Mouse (Mus musculus) spleen, adult 12 weeks (tissue): ENCODE results near the gene Gm42669.

Experiments
- DNase-seq: peaks from one replicate; pipeline ENCODE4 v3.0.0; 2022; ENCODE audit warnings: low spot score

Gm42669 gene

DNA sequence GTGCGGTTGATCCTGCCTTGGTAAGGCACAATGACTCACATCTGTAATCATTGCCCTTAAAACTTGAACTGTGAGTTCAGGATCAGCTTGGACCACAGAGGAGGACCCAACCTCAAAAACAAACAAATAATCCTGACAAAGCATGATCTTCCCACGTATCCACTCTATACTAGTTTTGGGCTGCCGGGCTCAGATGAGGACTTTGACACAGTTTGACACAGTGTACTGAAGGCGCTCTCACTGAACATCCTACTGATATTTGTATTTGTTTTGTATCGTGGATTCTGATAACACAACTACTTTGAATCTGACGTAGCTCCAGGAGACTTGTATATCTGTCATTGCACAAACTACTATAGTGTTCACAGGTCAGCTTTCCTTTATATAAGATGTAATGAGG is 14.0 kb downstream of the Gm42669 start:
- no peak for DNase-seq

DNA sequence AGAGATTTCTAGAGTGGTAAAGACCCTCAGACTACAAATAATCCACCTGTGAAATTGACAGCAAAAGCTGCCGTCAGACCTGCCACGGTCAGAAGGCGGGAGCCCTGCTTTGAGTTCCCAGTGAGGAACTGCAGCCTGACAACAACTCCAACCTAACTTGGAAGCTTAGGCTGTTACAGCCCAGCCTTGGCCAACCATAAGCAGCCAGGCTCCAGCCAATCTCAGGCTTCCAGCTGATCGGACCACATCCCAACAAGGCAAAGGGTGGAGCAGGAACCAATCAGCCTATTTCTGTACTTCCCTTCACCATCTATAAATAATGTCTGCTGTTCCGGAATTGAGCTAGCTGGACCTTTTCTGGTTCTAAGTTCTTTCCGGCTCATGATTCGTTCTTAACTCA is 14.5 kb downstream of the Gm42669 start:
- DNase-seq: no peak

DNA sequence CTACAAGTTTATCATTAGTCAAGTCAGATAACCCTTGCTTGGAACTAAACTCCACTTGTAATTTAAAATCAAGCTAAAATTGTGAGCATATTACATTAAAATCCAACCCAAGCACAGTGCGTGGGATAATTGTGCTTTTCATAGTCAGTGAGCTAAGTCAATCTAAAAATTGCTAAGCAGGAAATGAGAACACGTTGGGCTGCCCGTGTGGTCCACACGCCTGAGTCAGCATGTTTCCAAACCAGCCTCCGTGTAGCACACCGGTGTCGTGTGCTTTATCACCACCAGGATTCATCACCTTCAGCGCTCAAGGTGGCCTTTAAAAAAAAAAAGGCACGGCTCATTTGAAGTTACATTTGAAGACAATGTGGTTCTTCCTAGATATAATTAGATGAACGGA is 16.9 kb downstream of the Gm42669 start:
- no peak for DNase-seq

DNA sequence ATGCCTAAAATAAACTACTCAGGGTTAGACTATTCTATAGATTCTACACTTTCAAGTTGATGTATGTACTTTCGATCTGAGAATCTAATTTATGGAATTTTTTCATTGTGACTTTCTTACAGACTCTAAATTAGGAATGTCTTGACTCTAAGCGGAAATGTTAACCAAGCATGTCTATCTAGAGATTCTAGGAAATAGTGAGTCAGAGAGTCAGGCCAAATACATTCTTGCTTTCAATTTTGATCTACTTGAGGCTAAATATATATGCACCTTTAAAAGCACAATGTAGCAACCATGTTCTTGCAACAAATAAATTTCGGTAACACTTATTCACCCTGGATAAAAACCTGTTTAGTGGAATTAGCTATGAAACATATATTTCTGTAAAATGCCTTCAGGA is 21.4 kb downstream of the Gm42669 start:
- no peak for DNase-seq

DNA sequence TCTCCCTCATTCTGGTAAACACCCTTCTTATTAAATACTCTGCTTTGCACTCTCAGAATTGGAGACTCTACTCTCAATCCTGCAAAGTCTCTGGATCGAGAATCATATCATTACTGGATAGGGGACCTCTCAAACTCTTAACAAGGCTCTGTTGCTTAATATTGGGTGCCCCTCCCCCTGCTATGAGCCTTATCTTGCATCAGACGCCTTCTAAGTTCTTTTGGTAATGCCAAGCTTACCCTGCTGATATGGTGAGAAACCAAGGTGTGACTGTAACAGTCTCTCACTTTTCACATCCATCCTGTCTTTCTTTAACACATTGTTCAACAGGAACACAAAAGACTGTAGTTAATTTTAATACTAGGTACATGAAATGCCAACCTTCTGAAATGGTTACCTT is 26.2 kb downstream of the Gm42669 start:
- no peak for DNase-seq

DNA sequence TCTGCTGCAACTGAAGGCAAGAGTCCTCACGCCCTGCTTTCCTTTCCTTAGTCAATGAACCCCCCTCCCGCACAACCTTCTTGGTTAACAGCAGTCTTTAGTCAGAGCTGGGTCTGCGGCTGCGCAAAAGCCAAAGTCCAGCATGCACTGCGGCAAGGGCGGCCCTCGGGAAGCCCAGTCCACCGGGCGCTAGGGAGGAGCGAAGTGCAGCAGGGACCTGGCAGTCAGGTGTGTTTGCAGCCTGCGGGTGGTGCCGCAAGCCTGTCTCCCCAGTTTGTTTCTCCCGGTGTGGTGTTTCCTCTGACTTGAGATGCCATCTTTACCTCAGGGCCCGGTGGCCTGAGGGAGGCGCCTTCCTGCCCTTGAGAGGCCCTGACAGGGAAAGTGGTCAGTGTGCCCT is 27.2 kb downstream of the Gm42669 start, which contains the start of gene 1700028K03Rik:
TSS of gene 1700028K03Rik (plus strand) at position 129 of the 400 bp plus-strand sequence.
- DNase-seq: no peak

DNA sequence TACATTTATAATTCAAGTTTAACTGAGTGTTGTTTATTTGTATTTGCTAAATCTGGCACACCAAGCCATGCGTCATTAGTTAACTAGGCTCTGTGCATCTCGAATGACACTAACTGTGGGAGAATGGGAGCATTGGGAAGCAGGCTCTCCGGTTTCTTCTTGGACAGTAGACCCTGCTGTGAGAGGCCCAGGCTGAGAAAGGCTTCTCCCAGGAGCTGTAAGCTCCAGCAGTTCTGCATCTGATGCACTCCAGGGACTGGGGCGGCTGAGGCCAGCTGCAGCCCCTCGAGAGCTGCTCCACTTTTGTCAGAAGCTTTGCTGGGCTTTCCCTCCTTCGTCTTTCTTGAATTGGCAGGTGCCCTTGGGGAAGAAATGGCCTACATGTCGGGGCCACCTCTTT is 34.3 kb downstream of the Gm42669 start:
- DNase-seq: no peak

DNA sequence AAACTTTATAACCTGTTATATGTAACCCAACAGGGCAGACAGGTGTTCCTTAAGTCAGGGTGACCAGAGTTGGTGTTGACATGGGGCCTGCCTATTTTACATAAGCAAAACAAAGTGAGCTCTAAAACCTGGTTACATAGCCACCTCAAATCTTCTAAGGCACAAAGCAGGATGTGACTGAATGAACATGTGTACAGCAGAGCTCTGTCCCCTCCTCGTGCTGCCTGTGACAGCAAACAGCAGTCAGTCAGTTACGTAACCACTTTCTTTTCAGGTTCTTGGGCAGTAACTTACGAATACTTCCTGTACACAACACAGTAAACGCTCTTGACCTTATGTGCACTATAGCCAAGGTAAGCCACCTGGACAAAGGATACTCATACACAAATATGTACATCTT is 38.5 kb downstream of the Gm42669 start:
- no peak for DNase-seq

DNA sequence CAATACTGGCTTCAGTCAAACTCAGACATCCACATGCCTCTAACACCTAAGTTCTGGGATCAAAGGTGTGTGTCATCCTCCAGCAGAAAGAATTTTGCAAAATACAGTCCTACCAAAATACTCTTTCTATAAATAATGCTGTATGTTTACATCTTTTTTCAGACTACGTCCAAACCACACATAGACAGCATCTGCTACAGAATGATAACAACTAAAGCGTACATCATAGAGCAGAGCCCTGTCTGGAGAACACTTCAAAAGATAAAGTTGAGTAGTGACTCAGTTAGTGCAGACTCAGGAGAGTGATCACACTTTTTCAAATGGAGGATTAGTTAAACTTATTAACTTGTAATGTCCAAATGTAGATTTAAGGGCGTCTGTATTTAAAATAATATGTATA is 40.5 kb downstream of the Gm42669 start:
- peak; percentile 6 for DNase-seq

DNA sequence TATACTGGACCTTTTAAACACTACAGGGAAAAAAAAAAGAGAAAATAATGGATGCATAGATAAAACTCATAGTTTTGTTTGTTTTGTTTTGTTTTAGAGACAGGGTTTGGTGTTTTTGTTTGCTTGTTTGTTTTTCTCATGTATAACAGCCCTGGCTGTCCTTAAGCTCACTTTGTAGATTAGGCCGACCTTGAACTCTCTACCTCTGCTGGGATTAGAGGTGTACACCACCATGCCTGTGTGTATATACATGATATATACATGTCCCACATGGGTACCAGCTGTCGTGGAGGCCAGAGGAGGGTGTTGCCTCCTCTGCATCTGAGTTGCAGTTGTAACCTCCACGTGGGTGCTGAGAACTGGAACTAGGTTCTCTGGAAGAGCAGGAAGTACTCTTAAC is 41.0 kb downstream of the Gm42669 start:
- DNase-seq: no peak

DNA sequence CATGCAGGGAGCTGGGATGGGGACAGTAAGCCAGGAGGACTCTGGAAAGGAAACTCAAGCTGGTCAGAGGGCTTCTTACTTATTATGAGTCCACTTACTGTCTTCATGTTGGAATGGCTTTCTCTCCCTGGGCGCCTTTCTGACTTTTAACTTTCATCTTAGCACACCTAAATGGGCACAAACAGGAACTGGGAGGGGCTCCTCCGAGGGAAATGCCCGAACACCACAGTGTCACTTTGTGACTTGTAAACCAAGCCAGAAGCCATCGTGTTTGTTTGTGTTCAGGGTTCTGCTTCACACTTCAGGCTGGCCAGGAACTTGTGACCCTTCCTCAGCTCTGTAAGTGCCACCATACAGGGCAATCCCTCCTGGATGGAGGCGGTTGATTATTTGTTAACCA is 46.9 kb downstream of the Gm42669 start:
- DNase-seq: no peak

DNA sequence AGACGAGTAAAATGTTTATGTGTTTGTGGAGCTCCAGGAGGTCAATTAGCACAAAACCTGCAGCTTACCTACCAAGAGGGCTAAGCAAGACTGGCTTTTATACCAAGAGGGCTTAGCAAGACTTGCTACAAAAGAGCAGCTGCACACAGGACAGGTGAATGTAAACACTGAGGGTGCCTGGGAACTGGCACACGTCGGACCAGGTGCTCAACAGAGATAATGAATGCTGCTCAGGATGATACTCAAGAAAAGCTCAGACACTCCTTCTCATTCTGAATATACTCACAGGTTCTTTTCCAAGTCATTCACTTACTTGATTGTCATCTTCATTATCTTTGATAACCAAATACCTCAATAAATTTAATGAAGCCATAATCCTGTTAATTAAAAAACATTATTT is 49.5 kb downstream of the Gm42669 start:
- DNase-seq: no peak

DNA sequence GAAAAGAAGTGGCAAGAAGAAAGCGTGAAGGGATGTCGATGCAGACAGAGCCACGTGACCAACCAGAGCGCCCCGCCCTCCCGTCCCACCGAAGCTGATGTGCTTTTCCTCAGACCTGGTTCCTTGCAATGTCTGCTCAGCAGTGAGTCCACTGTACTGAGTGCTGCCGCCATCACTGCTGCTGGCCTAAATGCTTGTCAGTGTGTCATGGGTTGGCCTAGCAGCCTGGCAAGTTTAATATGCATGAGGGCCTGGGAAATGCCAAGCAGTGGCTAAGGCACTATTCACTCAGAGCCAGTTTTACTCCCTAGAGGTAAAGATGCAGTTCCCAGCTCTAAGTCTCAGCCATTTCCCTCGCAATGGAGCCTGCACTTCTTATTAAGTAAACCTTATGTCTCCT is 61.7 kb downstream of the Gm42669 start:
- DNase-seq: no peak

DNA sequence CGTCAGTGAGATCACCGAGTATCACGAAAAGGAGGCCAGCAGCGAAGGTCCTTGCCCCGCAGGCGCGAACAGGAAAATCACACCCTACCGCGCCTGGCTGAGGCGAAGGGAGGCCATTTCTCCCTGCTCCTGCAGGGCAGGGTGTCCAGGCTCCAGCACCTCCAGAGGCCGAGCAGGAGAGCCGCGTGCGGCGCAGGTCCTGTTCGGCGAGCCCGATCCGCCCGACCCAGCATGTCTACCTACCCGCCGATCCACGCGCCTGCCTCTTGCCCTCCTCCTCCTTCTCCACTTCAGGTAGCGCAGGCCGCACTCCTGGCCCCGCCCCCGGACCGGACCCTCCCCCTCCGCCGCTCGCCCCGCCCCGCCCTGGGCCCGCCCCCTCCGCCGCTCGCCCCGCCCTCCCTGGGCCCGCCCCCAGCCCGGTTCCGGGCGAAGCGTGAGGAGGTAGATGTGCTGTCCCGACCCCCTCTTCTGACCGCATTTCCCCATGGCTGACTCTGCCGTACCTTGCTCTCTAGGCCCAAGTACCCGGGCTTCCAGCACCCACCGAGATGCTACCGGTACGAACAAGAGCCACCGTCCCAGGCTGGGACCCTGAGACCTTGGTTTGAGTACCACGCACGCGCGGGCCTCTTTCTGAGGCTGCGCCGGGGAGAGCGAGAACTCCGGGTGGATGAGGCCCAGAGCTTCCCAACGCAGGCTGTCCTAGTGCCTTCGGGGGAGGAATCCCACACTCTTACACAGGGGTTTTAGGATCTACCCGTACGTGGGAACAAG is 90.1 kb downstream of the Gm42669 start, which contains the start of the genes Rpap2 and Glmn:
TSS of gene Rpap2 (plus strand) at position 73 of the 777 bp plus-strand sequence.
TSS of gene Glmn (minus strand) at position 588 of the 777 bp plus-strand sequence.
- DNase-seq: peak; percentile 81

DNA sequence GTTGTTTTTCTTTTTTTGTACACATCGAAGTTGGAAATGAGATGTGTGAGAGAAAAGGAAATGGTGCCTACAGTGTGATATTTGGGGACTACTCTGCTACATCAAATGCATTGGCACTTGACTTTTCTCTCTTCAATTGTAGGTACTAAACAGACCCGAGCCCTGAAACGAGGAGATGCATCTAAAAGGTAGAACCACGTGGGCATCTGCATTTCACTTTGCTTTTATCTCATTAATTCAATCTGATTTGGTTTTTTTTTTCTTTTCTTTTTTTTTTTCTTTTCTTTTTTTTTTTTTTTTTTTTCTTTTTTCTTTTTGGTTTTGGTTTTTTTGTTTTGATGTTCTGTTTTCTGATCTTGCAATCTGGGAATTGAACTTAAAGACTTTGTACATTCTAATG is 91.0 kb downstream of the Gm42669 start:
- no peak for DNase-seq

DNA sequence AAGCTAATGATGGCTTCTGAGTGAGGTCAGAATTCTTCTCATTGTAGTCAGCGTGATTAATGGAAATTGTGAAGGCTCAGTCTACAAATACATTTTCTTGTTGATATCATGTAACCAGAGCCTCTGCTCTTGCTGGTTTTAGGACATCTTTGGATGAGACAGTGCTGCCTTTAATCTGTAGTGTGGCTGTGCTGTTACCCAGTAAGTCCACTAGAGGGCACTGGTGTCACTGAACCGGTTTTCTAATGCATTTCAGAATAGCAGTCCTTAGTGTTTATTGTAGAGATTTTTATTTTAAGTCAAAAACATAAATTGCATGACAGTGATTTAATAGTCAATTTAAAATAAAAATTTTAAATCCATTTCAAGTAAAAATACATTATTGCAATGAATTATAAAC is 103.8 kb downstream of the Gm42669 start:
- peak; percentile 30 for DNase-seq

DNA sequence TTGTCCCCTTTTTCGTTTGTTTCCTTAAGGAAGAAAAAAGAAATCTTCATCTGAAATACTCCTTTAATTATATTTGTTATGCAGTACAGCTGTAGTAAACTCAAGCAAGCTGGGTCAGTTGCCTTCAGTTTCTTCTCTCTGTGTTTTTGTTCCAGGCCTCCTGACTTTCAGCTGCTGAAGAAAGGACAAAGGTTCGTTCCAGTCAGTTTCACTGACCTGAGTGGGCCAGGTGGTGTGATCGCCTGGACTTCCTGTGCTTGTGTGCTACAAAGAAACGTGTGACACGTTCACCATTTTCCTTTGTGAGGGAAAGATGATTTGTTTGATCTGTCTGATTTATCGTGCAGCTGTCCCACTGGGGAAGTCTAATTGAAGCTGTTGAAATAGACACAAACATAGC is 110.6 kb downstream of the Gm42669 start:
- no peak for DNase-seq

DNA sequence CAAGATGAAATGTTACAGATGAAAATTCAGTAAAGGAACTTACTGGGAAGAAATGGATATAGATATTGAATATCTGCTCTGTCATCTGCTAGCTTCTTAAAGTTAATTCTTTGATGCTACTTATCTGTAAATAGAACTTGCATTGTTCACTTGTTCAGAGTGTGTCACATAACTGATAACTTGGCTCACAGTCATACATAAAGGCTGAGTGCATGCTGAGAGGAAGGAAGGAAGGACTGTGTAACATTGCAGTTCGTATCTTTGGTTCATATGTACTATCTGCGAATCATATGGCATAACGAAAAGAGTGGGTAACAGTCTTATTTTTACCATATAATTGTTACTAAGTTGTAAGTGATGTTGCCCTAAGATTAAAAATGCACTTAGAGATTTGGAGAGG is 113.9 kb downstream of the Gm42669 start:
- DNase-seq: no peak
